15 mouse cellular contexts compared by ENCODE assay signal in the genomic region with DNA sequence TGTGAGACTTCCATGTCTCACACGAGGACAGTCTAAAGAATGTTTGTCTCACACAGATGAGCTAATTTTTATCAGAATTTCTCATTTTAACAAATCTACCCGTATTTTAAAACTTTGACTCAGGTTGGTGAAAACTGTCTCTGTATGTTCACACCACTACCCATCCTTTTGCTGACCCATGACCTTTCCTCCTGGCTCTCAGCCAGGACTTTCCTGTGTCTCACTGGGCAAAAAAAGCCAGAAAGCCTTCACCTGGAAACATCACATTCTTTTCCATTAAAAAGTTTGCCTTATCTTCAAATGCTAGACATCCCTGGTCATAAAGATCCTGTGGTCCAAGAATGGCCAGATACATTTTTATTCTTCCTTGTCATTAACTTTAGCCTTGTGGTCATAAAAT.
DNase-seq lines count a peak whose midpoint lies in the region; TF ChIP-seq lines count a peak whose summit lies in the region.
"Had no signal": no experiment of that assay in that cellular context is flagged by ENCODE, and none has a peak within 500 bp of the region (broad histone marks: within the 10 kb centered on the region; RNA-seq: fewer than 3 reads in every experiment).

No protein-coding gene starts in this region.

- no peak for DNase-seq in cerebellum, adult 2 months
- no peak for DNase-seq in cerebellum, adult 9-10 months
- DNase-seq in kidney, postnatal 10 days: peak; percentile 19
- no peak for DNase-seq in kidney, adult 11 months
- DNase-seq: adrenal gland, adult 2 months; adrenal gland, postnatal 10 days; adrenal gland, postnatal 25 days; cerebellum, adult 11 months; cerebellum, adult 8-10 months; embryo, embryonic 11 days had no signal

- 59% methylated on average over 2 of the region's 2 CpGs for WGBS in cerebellum, adult 2 months

- no peak for TF ChIP-seq POLR2A in cerebellum, adult 2 months (IDR thresholded peaks at IDR 0.05; ENCODE audit: borderline replicate concordance, insufficient read depth, low read length)

- no peak overlapping the region for H3K4me3 ChIP-seq in cerebellum, adult 2 months (replicated peaks; ENCODE audit: insufficient read depth, low read depth, low read length)
- H3K4me3 ChIP-seq: embryonic facial prominence, embryonic 13.5 days; embryonic facial prominence, embryonic 15.5 days; erythroblast, embryonic 14.5 days; forebrain, embryonic 10.5 days; forebrain, embryonic 12.5 days had no signal

- TF ChIP-seq CTCF in cerebellum, adult 2 months (IDR thresholded peaks at IDR 0.05; ENCODE audit: borderline replicate concordance, insufficient read depth, low read depth, low read length): no peak

- H3K4me1 ChIP-seq in cerebellum, adult 2 months (ENCODE audit: control insufficient read depth, insufficient read depth, low read length): peaks cover 11% of the 10 kb centered on the region; the same call in 1 of the 2 replicates
- H3K4me1 ChIP-seq: embryonic facial prominence, embryonic 13.5 days; embryonic facial prominence, embryonic 15.5 days; forebrain, embryonic 10.5 days; forebrain, embryonic 12.5 days had no signal

- no peaks in the 10 kb centered on the region for H3K27me3 ChIP-seq in cerebellum, adult 2 months (ENCODE audit: control insufficient read depth, insufficient read depth, low read length)
- H3K27me3 ChIP-seq: embryonic facial prominence, embryonic 13.5 days; embryonic facial prominence, embryonic 15.5 days; forebrain, embryonic 12.5 days had no signal

- peak overlapping the region; percentile 64; the same call in 1 of the 2 replicates for H3K27ac ChIP-seq in cerebellum, adult 2 months (ENCODE audit: insufficient read depth, low read length)
- H3K27ac ChIP-seq: embryonic facial prominence, embryonic 13.5 days; embryonic facial prominence, embryonic 15.5 days; forebrain, embryonic 10.5 days; forebrain, embryonic 12.5 days had no signal
